Mouse (Mus musculus): ENCODE measurements around the gene Xrcc3.

Xrcc3 gene

DNA sequence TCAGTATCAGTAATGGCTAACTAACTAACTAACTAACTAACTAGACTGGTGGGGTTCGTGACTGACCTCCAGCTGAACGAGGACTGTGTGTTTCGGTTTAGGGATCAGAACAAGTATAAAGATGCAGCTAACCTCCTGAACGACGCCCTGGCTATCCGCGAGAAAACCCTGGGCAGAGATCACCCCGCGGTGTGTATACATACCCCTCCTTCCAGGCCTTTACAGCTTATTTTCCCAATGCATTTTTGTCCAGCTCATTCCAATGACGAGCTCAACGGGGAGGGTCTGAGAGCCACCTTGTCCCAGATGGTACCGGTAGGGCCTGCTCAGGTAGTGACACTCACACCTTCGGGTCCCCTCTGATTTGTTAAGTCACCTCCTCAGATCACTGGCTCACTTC lies 35.8 kb downstream of the Xrcc3 start:
- no peak for DNase-seq (ENCODE audit: low spot score in 2 of 2)

DNA sequence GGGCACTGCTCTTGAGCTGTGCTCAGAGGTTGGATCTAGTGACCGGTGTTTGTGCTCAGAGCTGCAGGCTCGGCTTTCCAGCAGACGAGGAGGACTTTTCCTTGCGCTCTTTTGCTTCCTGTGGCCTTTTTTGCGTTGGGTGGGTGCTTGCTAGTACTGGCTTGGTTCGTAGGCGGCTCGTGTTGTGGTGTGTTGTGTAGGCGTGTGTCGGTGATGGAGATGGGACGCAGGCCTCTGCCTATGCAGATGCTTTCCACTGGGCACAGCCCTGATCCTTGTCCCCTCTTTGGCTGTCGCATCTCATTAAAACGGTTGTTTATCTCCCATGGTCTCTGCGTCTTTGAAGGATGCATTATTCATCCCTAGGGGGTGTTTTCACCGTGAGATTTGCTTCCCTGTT lies 38.8 kb downstream of the Xrcc3 start:
- no peak for DNase-seq (ENCODE audit: low spot score in 2 of 2)

DNA sequence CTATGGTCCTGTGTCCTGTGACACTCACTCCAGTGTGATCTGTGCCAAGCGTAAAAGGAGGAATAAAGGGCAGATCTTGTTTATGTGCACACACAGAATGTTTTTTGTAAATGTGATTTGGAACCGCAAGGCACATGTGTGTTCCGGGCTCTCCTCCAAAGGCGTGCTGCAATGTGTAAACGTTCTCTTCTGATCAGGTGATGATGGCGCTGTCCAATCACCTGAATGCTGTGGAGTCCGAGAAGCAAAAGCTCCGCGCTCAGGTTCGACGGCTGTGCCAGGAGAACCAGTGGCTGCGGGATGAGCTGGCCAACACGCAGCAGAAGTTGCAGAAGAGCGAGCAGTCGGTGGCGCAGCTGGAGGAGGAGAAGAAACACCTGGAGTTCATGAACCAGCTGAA lies 39.5 kb downstream of the Xrcc3 start:
- DNase-seq (ENCODE audit: low spot score in 2 of 2): no peak

DNA sequence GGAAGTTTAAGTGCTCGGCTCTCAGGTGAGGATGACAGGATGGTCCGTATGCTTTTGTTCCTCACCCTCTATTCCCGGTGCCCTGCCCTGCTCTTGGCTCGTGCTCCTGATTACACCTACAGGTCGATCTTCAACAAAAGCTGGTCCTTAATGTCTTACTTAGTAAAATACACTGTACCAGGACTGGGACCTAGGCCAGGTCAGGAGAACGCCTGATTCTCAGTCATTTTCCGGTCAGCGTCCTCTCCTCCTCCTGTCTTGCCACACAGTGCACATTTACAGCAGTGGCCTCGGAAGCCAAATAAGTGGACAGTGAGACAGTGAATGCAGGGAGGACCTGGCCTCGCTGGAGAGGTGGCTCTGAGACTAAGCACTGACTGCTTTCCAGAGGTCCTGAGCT lies 43.0 kb downstream of the Xrcc3 start:
- no peak for DNase-seq (ENCODE audit: low spot score in 2 of 2)

DNA sequence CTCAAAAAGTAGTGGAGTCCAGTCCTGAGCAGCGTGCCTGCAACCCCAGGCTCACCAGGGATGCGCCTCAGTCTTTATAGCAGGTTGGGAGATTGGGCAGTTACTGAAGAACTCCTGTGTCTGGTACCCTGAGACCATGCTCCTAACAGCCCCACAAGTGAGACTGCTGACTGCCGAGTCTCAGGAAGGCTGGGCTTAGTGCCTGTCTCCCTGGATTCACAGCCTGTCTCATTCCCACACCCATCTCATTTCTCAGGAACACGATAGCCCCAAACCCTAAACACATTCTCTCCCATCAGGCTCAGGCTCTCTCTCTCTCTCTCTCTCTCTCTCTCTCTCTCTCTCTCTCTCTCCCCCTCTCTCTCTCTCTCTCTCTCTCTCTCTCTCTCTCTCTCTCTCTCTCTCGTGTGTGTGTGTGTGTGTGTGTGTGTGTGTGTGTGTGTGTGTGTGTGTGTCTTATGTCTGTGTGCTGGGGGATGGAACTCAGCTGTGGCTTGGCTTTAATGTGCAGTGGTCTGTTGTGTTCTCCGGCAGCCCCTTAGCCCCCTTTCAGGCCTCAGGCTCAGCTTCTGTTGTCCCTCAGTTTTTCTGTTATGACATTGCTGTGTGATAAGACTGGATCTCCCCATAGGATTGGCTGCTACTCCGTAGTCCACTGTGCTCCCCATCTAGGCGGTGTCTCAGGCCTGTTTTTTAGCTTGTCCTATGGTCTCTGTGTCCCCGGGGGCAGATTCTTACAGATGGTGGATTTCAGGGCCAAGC lies 43.7 kb downstream of the Xrcc3 start:
- no peak for DNase-seq (ENCODE audit: low spot score in 2 of 2)

DNA sequence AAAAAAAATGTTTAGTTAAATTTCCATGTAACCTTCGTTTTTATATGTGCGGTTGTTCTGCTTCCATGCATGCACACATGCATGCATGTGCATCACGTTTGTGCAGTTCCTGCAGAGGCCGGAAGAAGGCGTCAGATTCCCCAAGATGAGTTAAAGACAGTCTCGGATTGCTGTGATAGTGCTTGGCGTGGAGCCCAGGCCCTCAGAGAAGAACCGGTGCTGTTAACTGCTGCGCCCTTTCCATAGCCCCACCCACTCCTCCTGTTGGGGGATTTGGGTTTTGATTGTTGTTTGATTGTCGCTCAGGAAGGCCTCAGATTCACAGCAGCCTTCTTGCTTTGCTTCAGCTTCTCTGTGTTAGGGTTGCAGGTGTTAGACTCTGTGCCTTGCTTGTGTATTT lies 44.4 kb downstream of the Xrcc3 start:
- DNase-seq (ENCODE audit: low spot score in 2 of 2): peak in 1 of 2 experiments; percentile 42

DNA sequence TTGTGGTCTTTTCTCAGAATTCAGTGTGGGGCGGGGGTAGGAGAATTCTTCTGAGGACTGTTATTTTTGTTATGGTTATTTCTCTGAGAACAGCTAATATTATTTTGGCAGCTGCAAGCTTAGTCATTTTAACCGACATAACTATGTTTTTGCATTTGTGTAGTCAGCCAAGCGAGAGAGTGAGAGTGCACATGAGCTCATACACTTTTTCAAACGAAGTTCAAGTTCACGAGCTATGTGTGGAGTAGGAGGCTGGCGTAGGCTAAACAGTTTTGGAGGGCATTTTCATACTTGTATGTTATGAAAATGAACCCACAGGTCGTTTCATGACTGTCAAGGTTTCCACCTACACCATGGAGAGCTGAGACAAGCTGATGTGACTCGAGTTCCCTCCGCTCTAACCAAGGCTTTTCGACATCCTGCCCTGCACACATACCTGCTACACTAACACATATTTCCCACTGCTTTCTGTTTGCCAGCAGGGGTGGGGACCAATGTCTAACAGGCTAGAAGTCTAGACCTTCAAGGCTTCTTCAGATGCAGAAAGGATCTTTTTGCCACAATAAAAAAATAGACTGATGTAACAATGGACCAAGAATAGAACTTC lies 45.2 kb downstream of the Xrcc3 start:
- DNase-seq (ENCODE audit: low spot score in 2 of 2): no peak

DNA sequence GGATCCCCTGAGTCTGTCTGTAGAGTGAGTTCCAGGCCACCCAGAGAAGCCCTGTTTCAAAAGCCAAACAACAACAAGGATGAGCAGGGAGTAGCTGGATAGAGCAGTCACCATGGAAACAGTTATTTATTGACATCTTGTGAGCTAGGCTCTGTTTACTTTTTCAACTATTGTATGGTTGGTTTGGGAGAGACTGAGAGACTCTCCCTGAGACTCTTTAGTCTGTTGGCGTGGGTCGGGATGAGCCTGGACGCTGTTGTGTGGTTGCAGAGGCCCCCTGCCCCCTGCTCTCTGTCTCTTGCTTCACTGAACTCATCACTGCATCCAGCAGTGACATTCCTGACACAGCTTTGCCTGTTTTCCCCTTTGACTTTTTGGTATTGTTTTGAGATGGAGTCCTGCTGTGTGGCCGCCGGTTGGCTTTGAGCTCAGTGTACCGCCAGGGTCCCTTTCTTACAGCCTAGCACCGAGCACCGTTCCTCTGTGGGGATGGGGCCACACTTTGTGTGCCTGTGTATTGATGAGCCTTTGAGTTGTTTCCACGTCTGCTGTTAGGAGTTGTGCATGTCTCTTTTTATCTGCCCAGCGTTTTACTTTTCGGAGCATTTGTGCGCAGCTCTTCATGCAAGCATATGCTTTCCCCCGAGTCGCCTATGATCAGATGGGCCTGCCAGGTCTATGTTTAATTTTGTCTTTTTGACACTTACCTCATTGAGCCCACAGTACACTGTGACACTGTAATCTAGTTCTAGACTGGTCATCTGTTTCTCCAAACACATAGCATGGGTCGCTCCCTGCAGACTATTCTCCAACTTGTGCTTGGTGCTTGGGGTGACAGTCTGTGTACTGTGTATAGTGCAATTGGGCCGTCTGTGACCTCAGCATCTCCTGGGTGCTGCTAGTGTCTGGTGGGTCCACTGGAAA lies 47.1 kb downstream of the Xrcc3 start:
- DNase-seq (ENCODE audit: low spot score in 2 of 2): no peak

DNA sequence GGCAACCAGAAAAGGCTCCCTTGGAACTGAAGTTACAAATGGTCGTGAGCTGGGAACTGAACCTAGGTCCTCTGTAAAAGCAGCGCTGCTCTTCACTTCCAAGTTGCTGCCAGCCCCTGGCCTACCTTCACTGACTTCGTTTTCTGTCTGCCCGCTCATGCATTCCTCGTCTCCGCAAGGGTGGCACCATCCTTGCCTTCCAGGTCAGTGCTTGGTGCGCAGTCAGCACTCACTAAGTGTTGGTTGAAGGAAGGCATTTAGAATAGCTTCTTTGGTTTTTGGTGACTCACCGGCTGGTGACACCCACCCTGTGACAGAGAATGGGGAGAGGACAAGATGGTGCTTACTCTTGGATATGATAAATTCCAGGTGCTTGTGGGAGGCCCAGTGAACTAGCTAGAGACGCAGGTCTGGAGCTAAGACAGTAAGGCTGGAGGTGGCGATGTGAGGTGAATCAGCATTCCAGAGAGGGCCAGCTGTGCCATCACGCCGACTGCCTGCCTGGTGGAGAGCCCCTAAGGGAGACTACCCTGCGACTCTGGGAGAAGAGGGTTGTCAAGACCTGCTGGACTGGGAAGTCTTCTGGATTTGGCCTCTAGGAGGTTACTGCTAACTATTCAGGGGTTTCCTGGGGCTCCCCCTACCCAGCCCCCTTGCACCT lies 50.9 kb downstream of the Xrcc3 start:
- peak in 1 of 2 experiments; percentile 54 for DNase-seq (ENCODE audit: low spot score in 2 of 2)

DNA sequence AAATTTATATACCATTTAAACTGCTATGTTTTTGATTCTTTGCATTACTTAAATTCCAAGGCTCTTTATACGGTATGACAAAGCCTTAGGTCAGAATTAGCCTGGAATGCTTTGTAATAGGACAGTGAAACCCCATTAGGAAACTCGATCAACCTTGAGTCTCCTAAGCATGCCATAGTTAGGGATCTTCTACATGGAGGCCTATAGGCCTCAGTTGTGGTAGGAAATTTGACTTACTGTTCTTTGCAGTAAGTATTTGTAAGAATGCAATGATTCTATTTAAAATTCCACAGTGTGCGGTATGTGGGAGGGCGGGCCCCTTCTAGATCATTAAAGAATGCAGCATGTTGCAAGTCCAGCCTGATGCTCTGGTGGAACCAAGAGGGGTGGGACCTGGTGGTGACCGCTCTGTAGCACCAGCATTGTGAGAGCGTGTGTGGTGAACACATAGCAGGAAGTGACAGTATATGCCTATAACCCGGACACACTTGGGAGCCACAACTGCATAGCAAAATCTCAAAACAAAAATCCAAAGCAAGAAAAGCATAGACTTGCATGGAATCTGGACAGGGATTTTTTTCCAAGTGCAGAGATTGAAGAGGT lies 53.3 kb downstream of the Xrcc3 start:
- peak in 1 of 2 experiments; percentile 50 for DNase-seq (ENCODE audit: low spot score in 2 of 2)

DNA sequence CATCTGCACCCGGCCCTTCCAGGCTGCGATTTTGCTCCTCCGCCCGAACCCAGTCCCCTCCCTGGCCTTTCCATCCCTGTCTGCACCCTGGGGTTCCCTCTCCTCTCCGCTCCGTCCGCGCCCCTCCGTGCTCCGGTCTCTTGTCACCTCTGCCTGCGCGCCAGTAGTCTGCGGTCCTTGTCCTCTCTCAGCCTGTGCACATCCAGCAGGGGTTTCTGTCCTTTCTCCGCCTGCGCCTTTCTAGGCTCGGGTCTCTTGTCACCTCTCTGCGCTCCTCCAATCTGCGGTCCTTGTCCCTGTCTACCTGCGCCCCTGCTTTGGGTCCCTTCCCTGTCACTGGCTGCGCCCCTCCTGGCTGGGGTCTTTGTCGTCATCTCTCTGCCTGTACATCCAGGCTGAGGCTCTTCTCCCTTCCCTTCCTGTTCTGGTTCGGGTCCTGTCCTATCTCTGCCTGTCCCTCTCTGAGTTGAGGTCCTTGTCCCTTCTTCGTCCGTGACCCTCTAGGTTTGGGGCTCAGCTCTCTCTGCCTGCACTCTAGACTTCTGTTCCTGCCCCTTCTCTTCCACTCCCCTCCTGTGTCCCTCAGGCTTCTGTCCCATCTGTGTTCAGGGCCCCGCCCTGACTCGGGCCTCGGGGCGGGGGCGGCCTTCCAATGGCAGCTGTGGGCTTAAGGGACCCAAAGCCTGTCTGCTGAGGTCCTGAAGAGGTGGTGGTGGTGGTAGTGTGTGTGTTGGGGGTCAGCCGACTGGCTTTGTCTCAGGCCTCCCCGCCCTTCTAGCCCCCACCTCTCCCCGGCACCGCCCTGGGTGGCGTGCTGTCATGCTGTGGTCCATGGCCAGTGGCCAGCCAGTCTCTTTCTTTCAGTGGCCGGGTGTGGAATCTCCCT lies 54.3 kb downstream of the Xrcc3 start:
- DNase-seq (ENCODE audit: low spot score in 2 of 2): peak in 1 of 2 experiments; percentile 66

DNA sequence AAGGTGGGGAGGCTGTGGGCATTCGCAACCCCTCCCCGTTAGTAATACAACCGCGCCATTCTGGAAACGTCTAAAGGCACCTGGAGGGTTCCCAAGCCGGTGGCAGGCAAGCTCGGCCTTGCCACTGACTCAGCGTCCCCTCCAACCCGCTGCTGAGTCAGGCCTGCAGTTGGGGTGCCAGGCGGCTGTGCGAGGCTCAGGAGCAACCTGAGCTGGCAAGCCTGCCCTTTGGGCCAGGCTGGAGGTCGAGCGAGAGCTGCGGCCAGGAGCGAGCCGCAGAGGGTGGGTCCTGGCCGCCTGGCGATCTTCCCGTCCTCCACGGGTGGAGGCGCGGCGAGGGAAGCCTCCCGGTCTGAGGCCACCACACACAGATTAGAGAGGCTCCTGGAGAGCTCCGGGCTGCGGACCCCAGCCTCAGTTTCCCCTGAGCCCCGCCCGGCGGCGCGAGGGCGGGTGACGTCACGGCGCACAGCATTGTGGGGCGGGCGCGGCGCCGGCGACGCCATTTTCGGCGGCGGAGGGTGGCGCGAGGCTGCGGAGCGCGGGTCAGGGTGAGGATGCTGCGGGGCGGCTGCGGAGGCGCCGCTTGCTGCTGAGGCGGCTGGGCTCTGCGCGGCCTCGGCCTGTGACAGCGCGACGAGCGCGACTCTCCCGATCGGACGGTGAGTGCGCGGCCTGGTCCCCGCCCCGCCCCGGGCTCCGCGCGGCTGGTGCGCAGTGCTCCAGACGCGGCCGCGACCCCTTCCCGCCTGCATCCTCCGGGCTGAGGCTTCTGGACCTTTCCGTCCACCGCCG lies 55.1 kb downstream of the Xrcc3 start, which contains the start of gene Klc1:
Klc1 (plus strand) TSS at position 469 of the 795 bp plus-strand sequence.
- peak; percentile 76 to 91 for DNase-seq (ENCODE audit: low spot score in 2 of 2)

DNA sequence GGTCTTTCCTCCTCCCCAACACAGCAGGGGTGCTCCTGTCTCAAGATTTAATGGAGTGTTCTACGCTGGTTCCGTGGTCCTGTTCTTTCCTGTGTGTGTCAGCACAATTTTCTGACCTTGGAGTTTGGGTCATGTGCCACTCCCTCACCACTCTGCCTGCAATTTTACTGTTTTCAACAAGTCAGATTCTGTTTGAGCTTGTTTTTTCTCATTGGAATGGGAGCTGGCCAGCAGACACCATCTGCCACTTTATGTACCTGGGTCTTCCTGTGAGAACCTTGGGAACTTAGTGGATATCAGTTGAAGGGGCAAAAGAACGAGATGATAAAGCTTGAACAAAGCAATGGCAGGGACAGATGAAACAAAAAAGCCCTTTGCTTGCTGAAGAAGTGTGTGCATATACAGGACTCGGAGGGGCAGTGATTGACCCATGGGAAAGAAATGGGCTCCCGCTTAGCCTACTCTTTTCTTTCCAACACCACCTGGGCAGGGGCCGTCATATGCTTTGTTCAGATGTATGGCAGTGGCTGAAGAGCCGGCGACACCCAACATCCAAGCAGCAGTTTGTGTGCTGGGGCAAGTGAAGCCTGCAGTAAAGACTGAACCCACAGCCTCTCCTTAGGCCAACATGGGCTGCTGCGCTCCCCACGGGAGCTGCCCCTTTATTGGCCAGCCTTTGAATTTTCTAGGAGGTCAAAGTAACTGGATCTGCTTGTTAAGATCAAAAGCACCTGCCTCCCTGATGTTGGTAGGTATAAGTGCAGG lies 55.9 kb downstream of the Xrcc3 start:
- no peak for DNase-seq (ENCODE audit: low spot score in 2 of 2)

DNA sequence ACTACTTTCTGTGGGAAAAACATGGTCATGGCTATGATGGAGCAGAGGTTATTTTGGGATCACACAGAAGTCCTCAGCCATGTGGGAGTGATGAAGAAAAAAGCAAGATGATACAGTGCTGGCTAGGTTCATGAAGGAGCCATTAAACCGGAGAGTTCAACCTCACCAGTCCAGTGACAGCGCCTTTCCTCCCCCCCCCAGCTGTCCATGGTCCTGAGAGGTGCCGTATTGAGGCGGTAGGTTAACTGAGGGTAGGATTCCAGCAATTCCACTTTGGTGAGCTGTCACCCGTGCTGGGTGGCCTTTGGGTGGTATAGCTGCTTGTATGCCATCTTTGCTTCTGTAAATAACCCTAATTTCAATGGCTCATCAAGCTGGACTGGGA lies 57.0 kb downstream of the Xrcc3 start:
- DNase-seq (ENCODE audit: low spot score in 2 of 2): no peak

DNA sequence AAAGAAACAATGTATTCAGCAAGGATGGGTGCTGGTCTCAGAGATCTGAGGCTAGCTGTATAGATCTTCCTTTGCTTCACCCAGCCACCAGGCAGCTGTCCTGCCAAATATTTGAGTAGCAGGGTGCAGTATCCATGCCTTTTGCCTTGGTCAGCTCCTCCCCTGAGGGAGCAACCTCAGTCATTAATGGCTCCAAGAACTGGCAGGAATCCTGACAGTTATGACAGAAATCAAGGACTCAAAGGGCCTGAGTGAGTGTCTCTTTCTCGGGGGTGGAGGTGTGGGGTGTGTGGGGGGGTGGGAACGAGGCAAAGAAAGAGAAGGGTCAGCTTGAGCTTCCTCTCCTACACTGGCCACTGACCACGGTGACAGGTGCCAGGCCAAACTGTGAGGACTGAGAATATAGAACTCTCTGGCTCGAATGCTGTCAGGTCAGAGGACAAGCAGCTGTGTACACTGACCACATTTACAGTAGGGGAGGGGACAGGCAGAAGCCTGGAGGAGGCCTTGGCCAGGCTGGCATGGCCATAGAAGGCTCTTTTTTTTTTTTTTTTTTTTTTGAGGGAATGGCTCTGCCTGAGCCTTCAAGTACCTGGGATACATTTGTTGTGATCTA lies 57.5 kb downstream of the Xrcc3 start:
- peak in 1 of 2 experiments; percentile 49 for DNase-seq (ENCODE audit: low spot score in 2 of 2)

DNA sequence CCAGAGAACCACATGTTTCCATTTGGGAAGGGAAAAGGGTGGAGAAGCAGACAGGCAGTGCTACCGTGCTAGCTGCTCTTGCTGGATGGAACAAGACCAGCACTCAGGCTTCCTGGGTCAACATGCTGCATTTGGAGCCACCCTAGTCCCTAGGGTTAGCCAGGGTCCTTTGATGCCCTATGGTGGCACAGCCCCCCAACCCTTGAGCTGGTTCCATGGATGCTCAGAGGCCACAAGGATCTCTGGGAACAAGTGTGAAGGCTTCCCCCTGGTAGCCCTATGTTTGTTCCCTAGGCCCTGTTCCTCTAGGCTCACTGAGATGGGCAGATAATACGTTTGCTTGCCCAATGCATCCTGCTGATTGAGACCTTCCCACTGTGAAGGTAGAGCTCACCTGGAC lies 58.4 kb downstream of the Xrcc3 start:
- no peak for DNase-seq (ENCODE audit: low spot score in 2 of 2)

DNA sequence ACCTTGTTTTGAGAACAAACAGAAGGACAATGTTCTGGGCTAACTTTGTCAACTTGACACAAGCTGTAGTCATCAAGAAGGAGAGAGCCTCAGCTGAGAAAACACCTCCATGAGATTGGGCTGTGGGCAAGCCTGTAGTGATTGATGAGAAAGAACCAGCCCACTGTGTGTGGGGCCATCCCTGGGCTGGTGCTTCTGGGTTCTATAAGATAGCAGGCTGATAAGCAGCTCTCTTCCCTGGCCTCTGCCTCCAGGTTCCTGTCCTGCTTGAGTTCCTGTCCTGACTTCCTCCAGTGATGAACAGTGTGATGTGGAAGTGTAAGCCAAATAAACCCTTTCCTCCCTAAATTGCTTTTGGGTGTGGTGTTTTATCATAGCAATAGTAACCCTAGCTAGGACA lies 59.0 kb downstream of the Xrcc3 start:
- no peak for DNase-seq (ENCODE audit: low spot score in 2 of 2)

DNA sequence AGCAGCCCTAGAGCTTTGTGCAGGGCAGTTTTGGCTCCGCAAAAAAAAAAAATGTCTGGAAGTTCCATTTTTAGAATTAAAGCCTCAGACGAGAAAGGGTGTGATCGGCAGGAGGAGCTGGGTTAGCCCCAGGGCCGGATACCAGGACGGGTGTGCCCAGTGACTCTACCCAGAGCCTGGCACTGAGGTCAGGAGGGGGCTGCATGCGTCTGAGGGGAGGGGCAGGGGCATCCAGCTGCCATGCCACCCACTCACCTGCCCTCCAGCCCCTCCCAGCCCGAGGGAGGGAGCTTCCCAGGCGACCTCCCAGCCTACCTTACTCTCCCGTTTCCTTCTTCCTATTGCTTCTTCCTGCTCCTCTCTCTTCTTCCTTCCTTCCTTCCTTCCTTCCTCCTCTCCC lies 60.3 kb downstream of the Xrcc3 start:
- DNase-seq (ENCODE audit: low spot score in 2 of 2): peak in 1 of 2 experiments; percentile 53
